Mouse (Mus musculus): ENCODE data around the gene Vac14. TPM values are rescaled to one million over a fixed set of nuclear protein-coding genes. Genes with fewer than 3 reads are reported as not detected.

The Vac14 gene
- polyA plus RNA-seq, 1 experiment from 2014 or later: 20.3 TPM

- H3K27me3 ChIP-seq: no peaks in the 10 kb centered on the region
- peaks cover 65% of the 10 kb centered on the region for H3K4me1 ChIP-seq
- peak overlapping the region; percentile 76 for H3K4me3 ChIP-seq
- peak overlapping the region; percentile 82 for H3K27ac ChIP-seq
- ATAC-seq: peak; percentile 72
- under 1% methylated on average over 42 of the region's 59 CpGs for WGBS
- H3K4me2 ChIP-seq: peak overlapping the region; percentile 75
- H3K36me3 ChIP-seq (ENCODE audit: poor library complexity, severe bottlenecking): peaks cover 13% of the 10 kb centered on the region
- H3K9me3 ChIP-seq (replicated peaks): no peaks in the 10 kb centered on the region
- peak overlapping the region; percentile 92 for H3K9ac ChIP-seq
These were observed 103.4 kb downstream of the Vac14 start for GRCm38 (mm10) chr8:110721606-110722413.

- ATAC-seq: no peak; the same call in 1 of the 2 replicates
- peaks cover 70% of the 10 kb centered on the region for H3K4me1 ChIP-seq
- H3K27ac ChIP-seq: 0 out of 2 replicates have a peak overlapping the region, but pooled peaks have one; percentile 35
- H3K4me2 ChIP-seq: peak overlapping the region; percentile 75
- H3K36me3 ChIP-seq (ENCODE audit: poor library complexity, severe bottlenecking): peaks cover 20% of the 10 kb centered on the region
- H3K9me3 ChIP-seq (replicated peaks): no peaks in the 10 kb centered on the region
- H3K27me3 ChIP-seq: no peaks in the 10 kb centered on the region
- 49% methylated on average over 11 of the region's 11 CpGs for WGBS
- peak overlapping the region; percentile 92 for H3K9ac ChIP-seq
- peak overlapping the region; percentile 76 for H3K4me3 ChIP-seq
These were observed 104.1 kb downstream of the Vac14 start for GRCm38 (mm10) chr8:110722414-110723011.

GRCm38 (mm10) chr8:110724493-110724892, 106.1 kb downstream of the Vac14 start:
- Histone ChIP-seq H3K9me3 (replicated peaks) (no peaks in the 10 kb centered on the region), H3K4me1 (peaks cover 59% of the 10 kb centered on the region), H3K36me3 (ENCODE audit: poor library complexity, severe bottlenecking) (peaks cover 40% of the 10 kb centered on the region), H3K27me3 (no peaks in the 10 kb centered on the region), H3K27ac (no peak overlapping the region), H3K4me2 (peak overlapping the region; percentile 1; the same call in 1 of the 2 replicates), H3K4me3 (no peak overlapping the region), H3K9ac (0 out of 2 replicates have a peak overlapping the region, but pooled peaks have one; percentile 92)
- 80% methylated on average over 3 of the region's 3 CpGs for WGBS
- ATAC-seq: no peak

- no peak for ATAC-seq
- 35% methylated on average over 7 of the region's 7 CpGs for WGBS
- Histone ChIP-seq H3K27ac (peak overlapping the region; percentile 25; the same call in 1 of the 2 replicates), H3K36me3 (ENCODE audit: poor library complexity, severe bottlenecking) (peaks cover 48% of the 10 kb centered on the region), H3K9ac (peak overlapping the region; percentile 51), H3K4me2 (peak overlapping the region; percentile 14), H3K4me3 (no peak overlapping the region), H3K9me3 (replicated peaks) (no peaks in the 10 kb centered on the region), H3K27me3 (no peaks in the 10 kb centered on the region), H3K4me1 (peaks cover 51% of the 10 kb centered on the region)
These were observed 106.9 kb downstream of the Vac14 start for GRCm38 (mm10) chr8:110725084-110725838.

GRCm38 (mm10) chr8:110726893-110727292, 108.5 kb downstream of the Vac14 start:
- ATAC-seq: peak; percentile 23
- Histone ChIP-seq H3K4me1 (peaks cover 44% of the 10 kb centered on the region), H3K4me2 (peak overlapping the region; percentile 13; the same call in 1 of the 2 replicates), H3K27me3 (no peaks in the 10 kb centered on the region), H3K36me3 (ENCODE audit: poor library complexity, severe bottlenecking) (peaks cover 64% of the 10 kb centered on the region), H3K9ac (peak overlapping the region; percentile 31), H3K4me3 (no peak overlapping the region), H3K27ac (no peak overlapping the region), H3K9me3 (replicated peaks) (no peaks in the 10 kb centered on the region)
- 8% methylated on average over 18 of the region's 18 CpGs for WGBS

- no peak overlapping the region for H3K9ac ChIP-seq
- no peak overlapping the region for H3K27ac ChIP-seq
- H3K4me1 ChIP-seq: peaks cover 6% of the 10 kb centered on the region; the same call in 1 of the 2 replicates
- H3K4me2 ChIP-seq: no peak overlapping the region
- no peaks in the 10 kb centered on the region for H3K27me3 ChIP-seq
- H3K36me3 ChIP-seq (ENCODE audit: poor library complexity, severe bottlenecking): peaks cover 83% of the 10 kb centered on the region
- no peaks in the 10 kb centered on the region for H3K9me3 ChIP-seq (replicated peaks)
- H3K4me3 ChIP-seq: no peak overlapping the region
- 96% methylated on average over 8 of the region's 8 CpGs for whole genome bisulfite sequencing
- ATAC-seq: no peak
These were observed 113.0 kb downstream of the Vac14 start for GRCm38 (mm10) chr8:110731346-110731859.

- no peaks in the 10 kb centered on the region for H3K27me3 ChIP-seq
- H3K9me3 ChIP-seq (replicated peaks): no peaks in the 10 kb centered on the region
- ATAC-seq: no peak
- H3K9ac ChIP-seq: no peak overlapping the region
- H3K27ac ChIP-seq: no peak overlapping the region
- H3K36me3 ChIP-seq (ENCODE audit: poor library complexity, severe bottlenecking): peaks cover 85% of the 10 kb centered on the region
- no peaks in the 10 kb centered on the region for H3K4me1 ChIP-seq
- 91% methylated on average over 8 of the region's 8 CpGs for WGBS
- H3K4me3 ChIP-seq: no peak overlapping the region
- no peak overlapping the region for H3K4me2 ChIP-seq
These were observed 114.7 kb downstream of the Vac14 start for GRCm38 (mm10) chr8:110733036-110733435.

GRCm38 (mm10) chr8:110738591-110739195, 120.3 kb downstream of the Vac14 start:
- no peak overlapping the region for H3K27ac ChIP-seq
- H3K36me3 ChIP-seq (ENCODE audit: poor library complexity, severe bottlenecking): peaks cover 62% of the 10 kb centered on the region
- no peak for ATAC-seq
- H3K4me1 ChIP-seq: no peaks in the 10 kb centered on the region
- H3K4me3 ChIP-seq: no peak overlapping the region
- no peaks in the 10 kb centered on the region for H3K9me3 ChIP-seq (replicated peaks)
- 90% methylated on average over 31 of the region's 35 CpGs for WGBS
- no peak overlapping the region for H3K9ac ChIP-seq
- no peak overlapping the region for H3K4me2 ChIP-seq
- H3K27me3 ChIP-seq: no peaks in the 10 kb centered on the region

GRCm38 (mm10) chr8:110740629-110741175, 122.3 kb downstream of the Vac14 start:
- no peak overlapping the region for H3K4me2 ChIP-seq
- H3K27me3 ChIP-seq: no peaks in the 10 kb centered on the region
- H3K4me1 ChIP-seq: no peaks in the 10 kb centered on the region
- H3K4me3 ChIP-seq: no peak overlapping the region
- H3K36me3 ChIP-seq (ENCODE audit: poor library complexity, severe bottlenecking): peaks cover 50% of the 10 kb centered on the region
- ATAC-seq: no peak
- H3K9me3 ChIP-seq (replicated peaks): no peaks in the 10 kb centered on the region
- 93% methylated on average over 5 of the region's 5 CpGs for WGBS
- no peak overlapping the region for H3K27ac ChIP-seq
- no peak overlapping the region for H3K9ac ChIP-seq

- Histone ChIP-seq H3K27me3 (no peaks in the 10 kb centered on the region), H3K9me3 (replicated peaks) (no peaks in the 10 kb centered on the region), H3K4me2 (no peak overlapping the region), H3K27ac (no peak overlapping the region), H3K4me1 (no peaks in the 10 kb centered on the region), H3K9ac (no peak overlapping the region), H3K4me3 (no peak overlapping the region), H3K36me3 (ENCODE audit: poor library complexity, severe bottlenecking) (peaks cover 39% of the 10 kb centered on the region)
- 87% methylated on average over 15 of the region's 15 CpGs for whole genome bisulfite sequencing
- no peak for ATAC-seq
These were observed 123.5 kb downstream of the Vac14 start for GRCm38 (mm10) chr8:110741816-110742451.

- H3K4me1 ChIP-seq: no peaks in the 10 kb centered on the region
- H3K27ac ChIP-seq: no peak overlapping the region
- no peak overlapping the region for H3K4me2 ChIP-seq
- peaks cover 34% of the 10 kb centered on the region for H3K36me3 ChIP-seq (ENCODE audit: poor library complexity, severe bottlenecking)
- no peak for ATAC-seq
- no peaks in the 10 kb centered on the region for H3K9me3 ChIP-seq (replicated peaks)
- H3K4me3 ChIP-seq: no peak overlapping the region
- WGBS: 85% methylated on average over 5 of the region's 5 CpGs
- H3K27me3 ChIP-seq: no peaks in the 10 kb centered on the region
- no peak overlapping the region for H3K9ac ChIP-seq
These were observed 124.0 kb downstream of the Vac14 start for GRCm38 (mm10) chr8:110742452-110742818.
